Mouse (Mus musculus) limb, embryonic 11.5 days (tissue): Measurements from ENCODE around the gene Slc40a1. TPM values are rescaled to one million over a fixed set of nuclear protein-coding genes. Genes with fewer than 3 reads are reported as not detected.
A peak's percentile ranks its signal among the peaks of the same experiment; 100 is the strongest.

Experiments
- ATAC-seq: fragments of 200-750 bp; cut with Nextera tagmentation; 2 replicates; pipeline ENCODE4 v1.8.0; 2017; ENCODE audit warnings: low read depth; ENCODE audit not compliant: insufficient number of reproducible peaks, low FRiP score, low TSS enrichment
- DNase-seq: peaks from one replicate; pipeline ENCODE4 v3.0.0-alpha.2; 2015; ENCODE audit warnings: low spot score
- H3K27ac ChIP-seq: fragments of 300-500 bp; sonication (generic); replicated peaks from 2 replicates; pipeline ENCODE4 v1.5.1; 2014; ENCODE audit warnings: low read depth, mild to moderate bottlenecking, low read length
- H3K27me3 ChIP-seq: fragments of 300-500 bp; sonication (generic); 2 replicates; pipeline ENCODE4 v1.6.1; 2014; ENCODE audit warnings: mild to moderate bottlenecking, low read length, mixed read lengths; ENCODE audit not compliant: control insufficient read depth, insufficient read depth
- H3K36me3 ChIP-seq: fragments of 300-500 bp; sonication (generic); 2 replicates; pipeline ENCODE4 v1.6.1; 2014; ENCODE audit warnings: mild to moderate bottlenecking, low read length, moderate library complexity, mixed read lengths; ENCODE audit not compliant: control insufficient read depth, insufficient read depth
- H3K4me1 ChIP-seq: fragments of 300-500 bp; sonication (generic); 2 replicates; pipeline ENCODE4 v1.6.1; 2014; ENCODE audit warnings: low read length, mixed read lengths; ENCODE audit not compliant: control insufficient read depth, insufficient read depth
- H3K4me2 ChIP-seq: fragments of 300-500 bp; sonication (generic); 2 replicates; pipeline ENCODE4 v1.6.1; 2014; ENCODE audit warnings: low read depth, mild to moderate bottlenecking, moderate library complexity; ENCODE audit not compliant: severe bottlenecking
- H3K4me3 ChIP-seq: fragments of 300-500 bp; sonication (generic); 2 replicates; pipeline ENCODE4 v1.5.1; 2014; ENCODE audit warnings: low read depth, low read length
- H3K9ac ChIP-seq: fragments of 300-500 bp; sonication (generic); 2 replicates; pipeline ENCODE4 v1.6.1; 2014; ENCODE audit warnings: mild to moderate bottlenecking, low read length
- H3K9me3 ChIP-seq: fragments of 300-500 bp; sonication (generic); 2 replicates; pipeline ENCODE4 v1.6.1; 2016; ENCODE audit warnings: low read length; ENCODE audit not compliant: control insufficient read depth
- WGBS: fragments of 180-500 bp; shearing (Covaris S2); extraction: QIAGEN DNeasy Blood & Tissue Kit; methylation state at CpG from one replicate; pipeline ENCODE4 v1.1.7; 2014; 5-methylcytosine and 5-hydroxymethylcytosine counted together
- polyA plus RNA-seq: library from polyadenylated mRNA; unstranded; fragments of >200 nt; fragmentation: Nextera tagmentation; extraction: Ambion mirVana; gene quantifications from 2 replicates; pipeline ENCODE4 v1.2.1, GENCODE M21; 2014

Gene Slc40a1
- polyA plus RNA-seq: 7.6 and 8.4 TPM in 2 replicates

DNA sequence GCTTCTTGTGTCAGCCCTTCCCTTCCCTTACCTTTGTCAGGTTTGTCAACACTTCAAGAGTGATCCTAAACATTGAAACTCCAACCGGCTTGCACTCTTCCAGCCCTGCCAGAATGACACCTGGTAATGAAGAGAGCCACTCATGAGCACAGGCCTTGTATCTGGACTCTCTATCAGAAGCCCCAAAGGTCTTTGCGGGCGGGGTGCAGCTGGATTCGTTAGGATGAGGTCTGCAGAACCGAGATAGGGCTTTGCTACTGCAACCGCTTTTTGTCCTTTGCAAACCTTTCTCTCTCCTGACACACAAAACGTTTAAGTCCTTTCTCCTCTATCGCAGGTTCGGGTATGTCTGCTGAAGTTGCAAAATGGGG, at the start of gene Slc40a1:
Slc40a1 (minus strand) TSS at position 131 of the 371 bp plus-strand sequence.
- no peaks in the 10 kb centered on the region for H3K9me3 ChIP-seq
- WGBS: 22% methylated on average over 9 of the region's 9 CpGs
- no peaks in the 10 kb centered on the region for H3K4me1 ChIP-seq
- no peaks in the 10 kb centered on the region for H3K36me3 ChIP-seq
- DNase-seq (peak; percentile 25), ATAC-seq (no peak)
- peak within 1 kb of the TSS; percentile 51 for H3K9ac ChIP-seq
- no peak within 1 kb of the TSS for H3K27ac ChIP-seq
- peak within 1 kb of the TSS; percentile 92 for H3K4me2 ChIP-seq
- H3K4me3 ChIP-seq: peak within 1 kb of the TSS; percentile 56
- peaks cover 12% of the 10 kb centered on the region; the same call in 1 of the 2 replicates for H3K27me3 ChIP-seq

DNA sequence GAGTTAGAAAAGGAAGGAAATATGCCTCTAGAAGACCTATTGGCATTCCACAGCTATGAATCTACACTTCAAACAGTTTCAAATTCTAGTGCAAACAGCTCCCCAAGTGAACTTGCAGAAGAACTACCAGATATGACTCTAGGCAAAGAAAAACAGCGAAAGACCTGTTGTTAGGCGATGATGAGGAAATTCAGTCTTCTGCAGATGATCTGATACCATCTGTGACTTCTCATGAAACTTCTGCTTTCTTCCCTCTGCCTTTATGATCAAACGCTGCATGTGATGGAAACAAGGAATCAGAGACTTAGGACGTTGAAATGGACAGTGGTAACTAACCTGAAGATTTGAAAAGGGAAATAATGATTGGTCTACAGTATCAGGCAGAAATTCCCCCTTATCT, 45.0 kb upstream of the Slc40a1 start:
- DNase-seq (no peak), ATAC-seq (no peak)
- Histone ChIP-seq H3K4me1 (no peaks in the 10 kb centered on the region), H3K27ac (no peak overlapping the region), H3K36me3 (no peaks in the 10 kb centered on the region), H3K9me3 (no peaks in the 10 kb centered on the region), H3K9ac (no peak overlapping the region), H3K4me3 (no peak overlapping the region), H3K27me3 (no peaks in the 10 kb centered on the region), H3K4me2 (no peak overlapping the region)
- WGBS: 90% methylated on average over 4 of the region's 4 CpGs

DNA sequence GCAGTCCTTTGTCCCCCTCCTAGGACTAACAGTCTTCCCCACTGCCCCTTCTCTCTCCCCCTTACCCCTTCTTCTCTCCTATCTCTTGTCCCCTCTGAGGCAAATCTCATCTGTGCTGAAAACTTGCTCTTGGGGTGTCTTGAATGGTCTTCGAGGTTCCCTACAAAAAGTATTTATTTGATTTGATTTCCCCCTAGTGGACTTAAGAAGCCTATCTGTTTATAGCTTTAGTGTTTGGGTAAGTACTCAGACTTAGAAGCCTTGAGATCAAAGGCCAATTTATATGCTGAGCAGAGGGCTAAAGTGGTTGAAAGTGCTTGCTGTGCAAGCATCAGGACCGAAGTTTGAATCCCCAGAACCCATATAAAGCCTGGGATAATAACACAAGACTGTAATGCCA, 22.7 kb upstream of the Slc40a1 start:
- H3K4me1 ChIP-seq: no peaks in the 10 kb centered on the region
- DNase-seq: no peak
- WGBS: 68% methylated on average over 2 of the region's 2 CpGs
- H3K9ac ChIP-seq: no peak overlapping the region
- no peak overlapping the region for H3K4me2 ChIP-seq
- no peak overlapping the region for H3K4me3 ChIP-seq
- H3K27me3 ChIP-seq: no peaks in the 10 kb centered on the region
- ATAC-seq: no peak
- H3K27ac ChIP-seq: no peak overlapping the region
- H3K9me3 ChIP-seq: no peaks in the 10 kb centered on the region
- H3K36me3 ChIP-seq: no peaks in the 10 kb centered on the region

DNA sequence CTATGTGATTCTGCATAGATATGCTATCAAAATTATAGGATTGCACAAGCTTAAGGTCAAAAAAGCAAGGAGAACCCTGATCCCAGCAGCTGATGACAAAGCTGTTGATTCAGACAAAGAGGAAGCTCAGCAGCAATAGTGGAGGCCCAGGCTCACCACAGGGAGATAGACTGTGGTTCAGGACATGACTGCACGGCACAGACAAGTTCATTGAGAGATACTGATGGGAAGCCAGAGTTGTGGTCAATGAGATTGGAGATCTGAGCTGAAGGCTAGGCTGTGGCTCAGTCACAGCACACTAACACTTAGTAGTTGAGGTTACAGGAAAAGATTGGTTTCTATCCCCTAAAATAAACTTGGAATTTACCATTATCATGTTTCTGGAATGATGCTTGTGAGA, 21.5 kb upstream of the Slc40a1 start:
- no peaks in the 10 kb centered on the region for H3K4me1 ChIP-seq
- H3K27me3 ChIP-seq: no peaks in the 10 kb centered on the region
- no peaks in the 10 kb centered on the region for H3K9me3 ChIP-seq
- H3K36me3 ChIP-seq: no peaks in the 10 kb centered on the region
- H3K4me2 ChIP-seq: no peak overlapping the region
- H3K9ac ChIP-seq: no peak overlapping the region
- no peak for ATAC-seq
- H3K27ac ChIP-seq: no peak overlapping the region
- H3K4me3 ChIP-seq: no peak overlapping the region
- DNase-seq: no peak
- WGBS: 76% methylated on average over 1 of the region's 1 CpGs

DNA sequence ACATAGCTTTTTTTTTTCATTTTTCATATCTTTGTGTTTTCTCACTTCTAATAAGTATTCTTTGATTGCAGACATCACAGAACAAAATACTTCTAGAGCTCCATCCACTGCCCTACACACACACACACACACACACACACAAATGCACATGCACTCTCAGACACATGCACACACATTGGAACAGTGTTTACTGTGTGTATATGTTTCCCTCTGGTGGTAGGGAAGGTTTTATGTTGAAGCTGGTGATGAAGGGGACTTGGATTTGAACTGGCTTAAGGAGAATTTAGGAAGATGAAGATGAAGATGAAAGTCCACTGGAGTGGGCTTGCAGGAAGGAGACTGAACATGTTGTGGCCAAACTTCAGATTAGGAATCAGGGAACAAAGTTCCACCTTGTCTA, 4.8 kb upstream of the Slc40a1 start:
- H3K36me3 ChIP-seq: no peaks in the 10 kb centered on the region
- ATAC-seq: no peak

DNA sequence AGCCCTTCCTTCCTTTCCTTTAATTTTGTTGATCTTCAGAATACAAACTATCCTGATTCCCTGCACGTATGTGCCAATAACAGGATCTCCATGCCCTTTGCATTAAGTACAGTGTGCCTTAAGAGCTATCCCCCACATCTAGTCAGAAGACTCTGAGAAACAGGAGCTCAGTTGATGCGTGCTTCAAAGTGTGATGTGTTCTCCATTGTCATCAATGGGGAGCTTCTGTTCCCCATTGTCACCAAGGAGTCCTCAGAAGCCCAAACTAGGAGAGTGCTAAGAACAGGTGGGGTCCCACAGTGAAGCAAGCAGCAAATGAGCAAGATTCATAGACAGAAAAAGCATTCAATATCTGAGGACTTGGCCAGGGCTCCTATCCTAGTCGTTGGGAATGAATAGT, 588 bp upstream of the Slc40a1 start:
- Histone ChIP-seq H3K36me3 (no peaks in the 10 kb centered on the region), H3K9ac (no peak overlapping the region), H3K9me3 (no peaks in the 10 kb centered on the region), H3K4me1 (no peaks in the 10 kb centered on the region), H3K4me2 (no peak overlapping the region), H3K4me3 (no peak overlapping the region), H3K27me3 (peaks cover 12% of the 10 kb centered on the region; the same call in 1 of the 2 replicates), H3K27ac (no peak overlapping the region)
- WGBS: 45% methylated on average over 3 of the region's 3 CpGs
- ATAC-seq: no peak
- no peak for DNase-seq

More for the DNA sequence above, 4.8 kb upstream of the Slc40a1 start:
- no peak for DNase-seq
- Histone ChIP-seq H3K9ac (no peak overlapping the region), H3K27me3 (peaks cover 10% of the 10 kb centered on the region; the same call in 1 of the 2 replicates), H3K27ac (no peak overlapping the region), H3K4me2 (no peak overlapping the region), H3K4me3 (no peak overlapping the region), H3K4me1 (no peaks in the 10 kb centered on the region), H3K9me3 (no peaks in the 10 kb centered on the region)

DNA sequence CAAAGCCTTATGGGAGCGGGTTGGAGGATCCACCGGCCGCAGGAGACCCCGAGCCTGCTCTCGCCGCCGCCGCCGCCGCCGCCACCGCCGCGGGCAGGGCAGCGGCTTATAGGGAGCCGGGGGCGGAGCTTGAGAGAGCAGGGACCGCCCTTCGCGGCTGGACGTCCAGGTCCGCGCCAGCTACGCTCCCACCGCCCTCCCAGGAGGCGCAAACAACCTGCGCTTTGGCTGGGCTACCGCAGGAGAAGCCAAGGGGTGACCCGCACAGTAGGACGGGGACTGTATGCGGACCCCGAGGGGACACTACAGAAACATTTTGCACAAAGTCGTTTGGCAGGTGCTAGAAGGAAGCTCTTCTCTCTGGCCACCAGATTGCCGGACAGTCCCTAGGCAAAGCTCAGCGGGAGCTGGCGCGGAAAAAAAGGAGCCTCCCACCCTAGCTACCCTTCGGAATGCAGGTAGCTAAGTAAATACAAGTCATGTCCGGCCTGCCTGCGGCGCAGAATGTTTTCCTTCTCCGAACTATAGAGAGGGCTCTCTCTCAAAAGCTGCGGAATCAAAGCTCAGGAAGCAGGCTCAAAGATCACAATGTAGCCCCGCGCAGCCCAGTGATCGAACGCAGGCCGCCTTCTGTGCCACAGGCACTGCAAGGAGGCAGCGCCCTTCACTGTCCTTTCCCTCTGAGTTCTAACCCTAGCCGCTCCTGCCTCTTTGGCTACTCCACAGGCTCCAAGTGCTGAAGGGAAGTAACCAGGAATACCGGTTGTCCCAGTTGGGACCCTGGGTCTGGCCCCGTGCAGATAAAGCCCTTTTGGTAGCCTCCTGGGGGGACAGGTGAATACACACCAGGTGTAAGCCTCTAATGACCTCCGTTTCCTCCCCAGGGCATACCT, 577 bp downstream of the Slc40a1 start:
- Histone ChIP-seq H3K9ac (peak overlapping the region; percentile 51), H3K4me3 (peak overlapping the region; percentile 56), H3K4me1 (no peaks in the 10 kb centered on the region), H3K27me3 (peaks cover 12% of the 10 kb centered on the region; the same call in 1 of the 2 replicates), H3K27ac (no peak overlapping the region), H3K9me3 (no peaks in the 10 kb centered on the region), H3K4me2 (peak overlapping the region; percentile 92), H3K36me3 (no peaks in the 10 kb centered on the region)
- peak; percentile 89 for ATAC-seq
- DNase-seq: peak; percentile 82
- under 1% methylated on average over 53 of the region's 53 CpGs for WGBS

DNA sequence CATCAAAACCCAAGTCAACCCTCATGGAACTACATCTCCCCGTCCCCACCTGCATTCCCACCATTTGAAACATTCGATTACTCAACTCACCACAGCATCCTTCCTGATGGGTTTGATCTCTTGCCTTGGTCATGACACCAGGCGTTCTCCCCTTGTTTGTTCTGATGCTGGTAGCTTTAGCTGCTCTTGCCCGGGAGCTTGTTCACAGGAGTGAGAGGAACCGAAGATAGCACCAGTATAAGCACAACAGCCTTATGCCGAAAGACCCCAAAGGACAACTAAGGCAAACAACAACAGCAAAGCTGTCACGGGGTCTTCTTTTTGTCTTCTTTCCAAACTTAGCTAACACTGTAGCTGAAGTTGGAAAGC, 1.2 kb downstream of the Slc40a1 start:
- Histone ChIP-seq H3K9ac (0 out of 2 replicates have a peak overlapping the region, but pooled peaks have one; percentile 51), H3K27me3 (peaks cover 12% of the 10 kb centered on the region; the same call in 1 of the 2 replicates), H3K27ac (no peak overlapping the region), H3K4me1 (no peaks in the 10 kb centered on the region), H3K4me2 (peak overlapping the region; percentile 92), H3K36me3 (no peaks in the 10 kb centered on the region), H3K4me3 (peak overlapping the region; percentile 56), H3K9me3 (no peaks in the 10 kb centered on the region)
- peak; percentile 46 for ATAC-seq
- no peak for DNase-seq
- 10% methylated on average over 7 of the region's 7 CpGs for WGBS
